Mouse (Mus musculus): ENCODE results near the gene Hdlbp. TPM values are rescaled to one million over a fixed set of nuclear protein-coding genes. Genes with fewer than 3 reads are reported as not detected.
"Not testable (repeated sequence)": the region's sequence is repeated elsewhere in the genome, so short reads cannot be mapped to it uniquely, and the experiment has no call there.

Gene Hdlbp
- polyA plus RNA-seq, 1 experiment from 2014 or later, result 89.2 TPM

DNA sequence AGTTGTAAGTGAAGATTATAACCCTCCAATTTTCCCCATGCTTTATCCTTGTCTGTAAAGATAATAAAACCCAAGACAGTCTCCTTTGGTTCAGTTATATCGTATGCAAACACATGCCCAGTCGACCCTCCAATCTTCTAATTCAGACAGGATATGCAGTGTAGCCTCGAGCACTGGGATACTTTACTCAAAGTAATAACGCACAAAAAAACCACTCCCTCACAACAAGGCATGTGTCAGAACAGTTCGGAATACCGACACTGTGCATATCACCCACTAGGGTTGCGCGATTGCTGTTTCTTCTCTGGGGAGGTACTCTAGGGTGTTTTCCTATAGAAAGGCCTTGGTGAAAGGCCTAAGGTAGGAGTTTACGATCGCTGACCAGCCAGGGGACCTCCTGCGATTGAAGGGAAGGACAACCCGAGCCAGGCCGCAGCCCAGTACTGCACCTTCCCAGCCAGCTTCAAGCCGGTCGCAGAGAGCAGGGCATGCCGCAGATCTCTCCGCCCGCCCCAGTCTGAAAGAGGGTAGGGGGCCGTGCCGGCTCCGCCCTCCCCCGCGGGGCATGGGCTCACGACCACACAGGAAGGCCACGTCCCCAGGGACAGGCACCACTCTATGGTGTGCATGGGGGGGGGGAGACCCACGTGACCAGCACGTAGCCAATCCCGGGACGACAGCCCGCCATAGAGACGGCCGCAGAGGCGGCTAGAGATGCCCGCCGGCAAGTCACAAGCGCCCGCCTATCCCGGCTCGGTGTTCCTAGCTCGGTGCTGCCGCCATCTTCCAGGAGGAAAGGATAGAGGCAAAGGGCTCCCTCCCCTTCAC, 643 bp downstream of the Hdlbp start:
- Histone ChIP-seq H3K4me2 (replicated peaks) (peak overlapping the region; percentile 58), H3K9ac (peak overlapping the region; percentile 79), H3K27ac (peak overlapping the region; percentile 90), H3K4me1 (peaks cover 8% of the 10 kb centered on the region), H3K27me3 (replicated peaks) (no peaks in the 10 kb centered on the region), H3K4me3 (peak overlapping the region; percentile 87), H3K9me3 (no peaks in the 10 kb centered on the region), H3K36me3 (no peaks in the 10 kb centered on the region)
- 1% methylated on average over 40 of the region's 41 CpGs for WGBS
- peak; percentile 96 for ATAC-seq (ENCODE audit: low FRiP score, low read depth)

DNA sequence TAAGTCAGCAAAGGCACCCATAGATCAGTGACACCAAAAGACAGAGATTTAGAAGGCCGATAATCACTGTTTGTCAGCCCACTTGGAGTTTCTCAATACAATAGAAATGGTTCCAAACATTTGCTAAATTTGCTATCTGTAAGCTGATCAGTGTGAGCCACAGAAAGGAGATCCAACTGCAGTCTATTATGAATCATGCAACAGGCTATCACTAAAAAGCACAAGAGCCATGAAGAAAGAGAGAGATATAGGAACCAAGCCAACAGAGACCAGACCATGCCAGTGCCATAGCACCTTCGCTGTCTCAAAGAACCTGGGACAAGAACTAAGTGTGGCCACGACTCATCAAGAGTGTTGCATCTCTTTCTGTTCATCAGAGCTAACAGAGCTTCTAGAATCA, 2.9 kb downstream of the Hdlbp start:
- Histone ChIP-seq H3K36me3 (no peaks in the 10 kb centered on the region), H3K9ac (no peak overlapping the region), H3K27ac (no peak overlapping the region), H3K4me2 (replicated peaks) (no peak overlapping the region), H3K4me3 (no peak overlapping the region), H3K4me1 (peaks cover 8% of the 10 kb centered on the region), H3K9me3 (no peaks in the 10 kb centered on the region), H3K27me3 (replicated peaks) (no peaks in the 10 kb centered on the region)
- 88% methylated on average over 3 of the region's 3 CpGs for WGBS
- no peak for ATAC-seq (ENCODE audit: low FRiP score, low read depth)

DNA sequence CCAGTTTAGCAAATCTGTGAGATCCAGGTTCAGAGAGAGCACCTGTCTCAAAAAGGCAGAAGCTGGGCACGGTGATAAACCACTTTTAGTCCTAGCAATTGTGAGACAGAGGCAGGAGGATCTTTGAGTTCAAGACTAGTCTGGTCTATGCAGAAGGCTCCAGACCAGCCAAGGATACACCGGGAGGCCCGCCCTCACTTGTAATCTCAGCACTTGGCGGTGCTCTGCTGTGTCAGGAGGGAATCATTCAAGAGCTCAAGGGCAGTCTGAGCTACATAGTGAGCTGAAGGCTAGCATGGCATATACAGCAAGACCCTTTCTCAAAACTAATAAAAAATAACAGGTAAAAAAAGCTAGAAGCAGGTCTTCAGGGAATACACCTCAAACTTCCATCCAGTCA, 10.0 kb downstream of the Hdlbp start:
- 93% methylated on average over 4 of the region's 4 CpGs for WGBS

DNA sequence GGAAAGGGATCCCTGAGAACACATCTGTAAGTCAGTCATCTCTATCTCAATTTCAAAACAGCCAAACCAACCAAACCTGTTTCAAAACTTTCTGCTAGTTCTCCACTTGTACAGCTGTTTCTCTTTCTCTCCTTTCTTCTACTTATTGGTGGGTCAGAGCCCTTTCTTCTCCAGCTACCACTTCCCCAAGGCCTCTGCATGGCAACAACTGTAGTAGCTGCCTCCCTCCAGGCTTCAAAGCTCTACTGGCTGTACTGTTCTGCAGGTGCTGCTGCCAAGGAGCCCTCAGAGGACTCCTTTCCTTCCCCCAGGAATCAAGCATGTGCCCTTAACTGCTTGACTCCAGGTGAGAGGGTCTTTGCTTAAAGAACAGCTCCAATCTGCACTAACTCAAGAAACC, 12.9 kb downstream of the Hdlbp start:
- Histone ChIP-seq H3K27me3 (replicated peaks) (no peaks in the 10 kb centered on the region), H3K27ac (no peak overlapping the region), H3K9ac (no peak overlapping the region), H3K4me2 (replicated peaks) (no peak overlapping the region), H3K4me3 (no peak overlapping the region), H3K4me1 (no peaks in the 10 kb centered on the region), H3K9me3 (no peaks in the 10 kb centered on the region), H3K36me3 (no peaks in the 10 kb centered on the region)
- ATAC-seq (ENCODE audit: low FRiP score, low read depth), result no peak

More for the DNA sequence above, 10.0 kb downstream of the Hdlbp start:
- H3K4me1 ChIP-seq, result no peaks in the 10 kb centered on the region
- no peak overlapping the region for H3K9ac ChIP-seq
- H3K9me3 ChIP-seq, result no peaks in the 10 kb centered on the region
- H3K4me3 ChIP-seq, result no peak overlapping the region
- H3K27ac ChIP-seq, result no peak overlapping the region
- H3K36me3 ChIP-seq, result no peaks in the 10 kb centered on the region
- H3K27me3 ChIP-seq (replicated peaks), result no peaks in the 10 kb centered on the region
- no peak overlapping the region for H3K4me2 ChIP-seq (replicated peaks)
- ATAC-seq (ENCODE audit: low FRiP score, low read depth), result no peak

DNA sequence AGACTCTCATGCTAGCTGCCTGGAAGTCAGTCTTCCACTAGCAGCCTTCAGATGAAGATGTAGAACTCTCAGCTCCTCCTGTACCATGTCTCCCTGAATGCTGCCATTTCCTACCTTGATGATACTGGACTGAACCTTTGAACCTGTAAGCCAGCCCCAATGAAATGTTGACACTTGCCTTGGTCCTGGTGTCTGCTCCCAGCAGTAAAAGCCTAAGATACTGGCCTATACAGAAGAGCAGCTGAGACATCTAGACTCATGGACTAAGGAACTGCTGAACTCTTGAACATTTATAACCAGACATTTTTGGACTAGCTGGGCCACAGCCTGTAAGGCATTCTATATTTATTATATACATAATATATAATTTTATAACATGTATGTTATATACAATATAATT, 13.5 kb downstream of the Hdlbp start:
- H3K36me3 ChIP-seq, result no peaks in the 10 kb centered on the region
- H3K27me3 ChIP-seq (replicated peaks), result no peaks in the 10 kb centered on the region
- no peak overlapping the region for H3K27ac ChIP-seq
- no peaks in the 10 kb centered on the region for H3K4me1 ChIP-seq
- H3K4me3 ChIP-seq, result no peak overlapping the region
- ATAC-seq (ENCODE audit: low FRiP score, low read depth), result no peak
- H3K4me2 ChIP-seq (replicated peaks), result no peak overlapping the region
- H3K9me3 ChIP-seq, result no peaks in the 10 kb centered on the region
- H3K9ac ChIP-seq, result no peak overlapping the region

DNA sequence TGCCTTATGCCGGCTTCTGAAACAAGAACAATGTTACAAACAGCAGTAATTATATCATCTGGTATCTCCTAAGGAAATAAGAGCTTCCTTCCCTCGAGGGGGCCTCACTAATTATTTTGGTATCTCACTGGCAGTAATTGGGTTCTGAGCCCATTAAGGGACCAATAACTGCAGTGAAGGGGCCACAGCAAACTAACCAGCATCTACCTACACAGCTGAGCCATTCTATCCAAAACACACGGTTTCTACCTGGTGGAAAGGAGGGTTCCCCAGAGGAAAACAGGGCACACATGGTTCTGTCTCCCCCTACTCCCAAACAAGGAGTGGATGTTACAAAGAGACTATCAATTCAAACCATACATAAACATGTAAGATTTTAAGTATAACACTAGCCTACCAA, 19.5 kb downstream of the Hdlbp start:
- Histone ChIP-seq H3K27ac (no peak overlapping the region), H3K9me3 (no peaks in the 10 kb centered on the region), H3K27me3 (replicated peaks) (no peaks in the 10 kb centered on the region), H3K9ac (no peak overlapping the region), H3K4me2 (replicated peaks) (no peak overlapping the region), H3K4me1 (peaks cover 3% of the 10 kb centered on the region; the same call in 1 of the 2 replicates), H3K4me3 (no peak overlapping the region), H3K36me3 (no peaks in the 10 kb centered on the region)
- no peak for ATAC-seq (ENCODE audit: low FRiP score, low read depth)
- WGBS, result 61% methylated on average over 3 of the region's 3 CpGs

- no peak overlapping the region for H3K27ac ChIP-seq
- no peak overlapping the region for H3K4me3 ChIP-seq
- H3K27me3 ChIP-seq (replicated peaks), result no peaks in the 10 kb centered on the region
- no peaks in the 10 kb centered on the region for H3K9me3 ChIP-seq
- H3K4me1 ChIP-seq, result peaks cover 3% of the 10 kb centered on the region; the same call in 1 of the 2 replicates
- no peak for ATAC-seq (ENCODE audit: low FRiP score, low read depth)
- H3K36me3 ChIP-seq, result no peaks in the 10 kb centered on the region
- 66% methylated on average over 1 of the region's 1 CpGs for WGBS
- H3K4me2 ChIP-seq (replicated peaks), result no peak overlapping the region
- H3K9ac ChIP-seq, result no peak overlapping the region
Measured at GRCm38 (mm10) chr1:93458357-93458756, 20.3 kb downstream of the Hdlbp start.

- H3K4me3 ChIP-seq, result no peak overlapping the region
- no peak for ATAC-seq (ENCODE audit: low FRiP score, low read depth)
- no peaks in the 10 kb centered on the region for H3K9me3 ChIP-seq
- no peaks in the 10 kb centered on the region for H3K27me3 ChIP-seq (replicated peaks)
- no peak overlapping the region for H3K4me2 ChIP-seq (replicated peaks)
- H3K36me3 ChIP-seq, result no peaks in the 10 kb centered on the region
- H3K9ac ChIP-seq, result no peak overlapping the region
- no peaks in the 10 kb centered on the region for H3K4me1 ChIP-seq
- H3K27ac ChIP-seq, result no peak overlapping the region
Measured at GRCm38 (mm10) chr1:93453721-93454255, 24.8 kb downstream of the Hdlbp start.

DNA sequence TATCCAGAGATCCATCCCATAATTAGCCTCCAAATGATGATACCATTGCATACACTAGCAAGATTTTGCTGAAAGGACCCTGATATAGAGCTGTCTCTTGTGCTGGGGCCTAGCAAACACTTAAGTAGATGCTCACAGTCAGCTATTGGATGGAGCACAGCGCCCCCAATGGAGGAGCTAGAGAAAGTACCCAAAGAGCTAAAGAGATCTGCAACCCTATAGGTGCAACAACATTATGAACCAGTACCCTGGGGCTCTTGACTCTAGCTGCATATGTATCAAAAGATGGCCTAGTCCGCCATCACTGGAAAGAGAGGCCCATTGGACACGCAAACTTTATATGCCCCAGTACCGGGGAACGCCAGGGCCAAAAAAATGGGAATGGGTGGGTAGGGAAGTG, 28.5 kb downstream of the Hdlbp start:
- not testable (repeated sequence) for H3K27me3 ChIP-seq (replicated peaks); ATAC-seq (ENCODE audit: low FRiP score, low read depth); H3K27ac ChIP-seq; H3K9ac ChIP-seq; H3K4me2 ChIP-seq (replicated peaks); H3K4me3 ChIP-seq; H3K36me3 ChIP-seq; H3K4me1 ChIP-seq; H3K9me3 ChIP-seq
- WGBS, result 86% methylated on average over 5 of the region's 5 CpGs

DNA sequence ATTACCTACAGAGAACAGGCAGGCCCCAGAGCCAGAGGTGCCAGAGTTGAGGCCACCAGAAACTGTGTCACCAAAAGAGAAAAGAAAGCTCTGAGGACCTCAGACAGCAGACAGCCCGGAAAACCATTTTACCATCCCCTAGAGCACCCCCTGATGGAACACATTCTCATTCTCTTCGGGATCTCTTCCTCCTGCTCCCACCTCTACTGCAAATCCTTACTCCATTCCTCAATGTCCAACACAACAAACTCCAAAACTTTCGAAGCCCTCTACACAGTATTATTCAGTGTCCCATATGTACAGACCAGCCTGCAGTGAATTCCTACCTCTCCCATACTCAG, 32.8 kb downstream of the Hdlbp start:
- H3K9me3 ChIP-seq, result no peaks in the 10 kb centered on the region
- 21% methylated on average over 3 of the region's 3 CpGs for WGBS
- H3K27me3 ChIP-seq (replicated peaks), result no peaks in the 10 kb centered on the region
- ATAC-seq (ENCODE audit: low FRiP score, low read depth), result no peak
- peak overlapping the region; percentile 95 for H3K4me2 ChIP-seq (replicated peaks)
- no peaks in the 10 kb centered on the region; the same call in 1 of the 2 replicates for H3K36me3 ChIP-seq
- H3K9ac ChIP-seq, result peak overlapping the region; percentile 79; the same call in 1 of the 2 replicates
- H3K4me3 ChIP-seq, result peak overlapping the region; percentile 81
- peaks cover 12% of the 10 kb centered on the region for H3K4me1 ChIP-seq
- H3K27ac ChIP-seq, result no peak overlapping the region

DNA sequence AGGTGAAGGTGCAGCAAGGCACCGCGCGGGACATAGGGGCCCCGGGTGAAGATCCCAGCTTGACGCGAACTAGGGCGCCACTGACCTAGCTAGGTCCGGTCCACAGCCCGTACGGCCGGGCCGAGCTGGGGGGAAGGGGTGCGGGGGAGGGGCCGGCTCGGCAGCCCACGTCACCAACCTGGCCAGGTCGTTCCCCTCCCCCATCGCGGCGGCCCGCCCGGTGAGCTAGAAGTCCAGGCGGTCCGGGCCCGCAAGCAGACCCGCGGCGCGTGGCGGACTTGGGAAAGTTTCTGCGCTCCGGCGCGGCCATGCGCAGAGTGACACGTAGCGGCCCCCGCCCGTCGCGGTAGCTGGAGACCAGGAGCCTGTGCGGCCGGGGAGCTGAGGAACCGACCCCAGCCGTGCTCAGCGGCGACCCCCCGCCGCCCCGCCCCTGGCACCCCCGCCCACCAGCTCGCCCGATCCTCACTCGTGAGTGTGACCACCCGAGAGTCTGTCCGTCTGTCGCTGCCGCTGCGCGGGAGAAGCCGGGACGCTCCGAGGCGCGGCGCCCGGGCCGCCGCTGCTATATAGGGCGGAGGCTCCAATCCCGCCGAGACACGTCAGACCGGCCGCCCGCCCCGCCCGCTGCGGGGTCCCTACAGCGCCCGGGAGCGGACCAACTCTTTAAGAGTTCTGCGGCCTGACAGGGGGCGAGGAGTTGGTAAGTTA, 33.3 kb downstream of the Hdlbp start:
- Histone ChIP-seq H3K4me2 (replicated peaks) (peak overlapping the region; percentile 95), H3K4me1 (peaks cover 12% of the 10 kb centered on the region), H3K4me3 (peak overlapping the region; percentile 81), H3K9me3 (no peaks in the 10 kb centered on the region), H3K36me3 (peaks cover 1% of the 10 kb centered on the region; the same call in 1 of the 2 replicates), H3K9ac (peak overlapping the region; percentile 79), H3K27ac (peak overlapping the region; percentile 53), H3K27me3 (replicated peaks) (no peaks in the 10 kb centered on the region)
- under 1% methylated on average over 83 of the region's 84 CpGs for WGBS
- ATAC-seq (ENCODE audit: low FRiP score, low read depth), result peak; percentile 90

DNA sequence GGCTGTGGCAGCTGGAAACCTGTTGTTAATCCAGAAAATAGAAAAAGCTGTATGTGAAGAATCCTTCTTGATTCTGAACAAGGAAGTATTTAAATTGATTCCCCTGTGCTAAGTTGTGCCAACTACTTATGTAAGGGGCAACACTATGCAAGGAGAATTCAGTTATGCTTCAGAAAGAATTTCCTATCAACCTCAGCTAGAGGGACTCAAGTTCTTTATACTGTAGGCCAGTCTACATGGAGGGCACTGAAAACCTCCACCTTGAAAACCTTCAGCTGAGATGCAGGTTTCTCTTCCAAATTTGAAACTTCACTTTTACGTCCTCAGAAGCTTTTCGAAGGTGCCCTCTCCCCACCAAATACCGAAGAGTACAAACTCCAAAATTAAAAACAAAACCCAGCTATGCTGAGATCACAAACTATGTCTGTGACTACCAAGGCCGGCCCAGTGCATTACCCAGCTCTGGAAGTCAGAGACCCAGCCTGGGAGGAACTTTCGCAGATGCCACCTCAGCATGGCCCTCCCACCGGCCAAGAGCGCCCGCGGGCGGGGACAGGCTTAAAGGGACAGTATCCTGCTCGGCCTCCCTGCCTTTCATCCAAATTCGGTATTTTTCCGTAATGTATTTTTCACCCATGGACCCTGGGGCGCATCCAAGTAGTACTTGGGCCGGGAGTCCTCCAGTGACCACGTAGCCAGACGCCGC, 34.1 kb downstream of the Hdlbp start:
- Histone ChIP-seq H3K9ac (peak overlapping the region; percentile 79), H3K27me3 (replicated peaks) (no peaks in the 10 kb centered on the region), H3K36me3 (peaks cover 3% of the 10 kb centered on the region; the same call in 1 of the 2 replicates), H3K27ac (peak overlapping the region; percentile 53; the same call in 1 of the 2 replicates), H3K4me2 (replicated peaks) (peak overlapping the region; percentile 95), H3K4me1 (peaks cover 12% of the 10 kb centered on the region), H3K4me3 (peak overlapping the region; percentile 81), H3K9me3 (no peaks in the 10 kb centered on the region)
- WGBS, result 6% methylated on average over 18 of the region's 18 CpGs
- ATAC-seq (ENCODE audit: low FRiP score, low read depth), result peak; percentile 78

All from neural tube, embryonic 12.5 days (tissue).